Mouse (Mus musculus): ENCODE results near the gene Skap1.
"Not testable (repeated sequence)": the region's sequence is repeated elsewhere in the genome, so short reads cannot be mapped to it uniquely, and the experiment has no call there.

Gene Skap1

GRCm38 (mm10) chr11:96760042-96760441, 295.6 kb downstream of the Skap1 start:
- DNase-seq, result peak; percentile 72

GRCm38 (mm10) chr11:96761984-96762383, 297.6 kb downstream of the Skap1 start:
- no peak for DNase-seq

GRCm38 (mm10) chr11:96762742-96763470, 298.5 kb downstream of the Skap1 start:
- DNase-seq, result peak; percentile 43

- DNase-seq, result no peak
Observed at GRCm38 (mm10) chr11:96764511-96765350, 300.3 kb downstream of the Skap1 start.

- DNase-seq, result peak; percentile 18
Observed at GRCm38 (mm10) chr11:96765645-96766044, 301.3 kb downstream of the Skap1 start.

- DNase-seq, result no peak
Observed at GRCm38 (mm10) chr11:96766555-96766954, 302.2 kb downstream of the Skap1 start.

- DNase-seq, result no peak
Observed at GRCm38 (mm10) chr11:96767096-96767495, 302.7 kb downstream of the Skap1 start.

- DNase-seq, result peak; percentile 49
Observed at GRCm38 (mm10) chr11:96768240-96768639, 303.8 kb downstream of the Skap1 start.

- no peak for DNase-seq
Observed at GRCm38 (mm10) chr11:96771274-96771975, 307.0 kb downstream of the Skap1 start.

GRCm38 (mm10) chr11:96772413-96772812, 308.0 kb downstream of the Skap1 start:
- DNase-seq, result no peak

- no peak for DNase-seq
Observed at GRCm38 (mm10) chr11:96774536-96774935, 310.1 kb downstream of the Skap1 start.

- DNase-seq, result no peak
Observed at GRCm38 (mm10) chr11:96775063-96775462, 310.7 kb downstream of the Skap1 start.

GRCm38 (mm10) chr11:96775665-96776064, 311.3 kb downstream of the Skap1 start:
- no peak for DNase-seq

GRCm38 (mm10) chr11:96776068-96776467, 311.7 kb downstream of the Skap1 start:
- DNase-seq, result no peak

GRCm38 (mm10) chr11:96776968-96777962, 312.9 kb downstream of the Skap1 start, which contains the start of gene Snx11:
Snx11 (minus strand) TSS chr11:96777559.
- DNase-seq, result peak; percentile 100

GRCm38 (mm10) chr11:96778061-96778627, 313.8 kb downstream of the Skap1 start:
- DNase-seq, result not testable (repeated sequence)

GRCm38 (mm10) chr11:96780306-96780705, 315.9 kb downstream of the Skap1 start:
- no peak for DNase-seq

GRCm38 (mm10) chr11:96781425-96781824, 317.0 kb downstream of the Skap1 start:
- DNase-seq, result no peak

GRCm38 (mm10) chr11:96784847-96785246, 320.5 kb downstream of the Skap1 start:
- peak; percentile 87 for DNase-seq

- no peak for DNase-seq
Observed at GRCm38 (mm10) chr11:96786731-96787450, 322.5 kb downstream of the Skap1 start.
